13 mouse cellular contexts compared by ENCODE assay signal in the genomic region with DNA sequence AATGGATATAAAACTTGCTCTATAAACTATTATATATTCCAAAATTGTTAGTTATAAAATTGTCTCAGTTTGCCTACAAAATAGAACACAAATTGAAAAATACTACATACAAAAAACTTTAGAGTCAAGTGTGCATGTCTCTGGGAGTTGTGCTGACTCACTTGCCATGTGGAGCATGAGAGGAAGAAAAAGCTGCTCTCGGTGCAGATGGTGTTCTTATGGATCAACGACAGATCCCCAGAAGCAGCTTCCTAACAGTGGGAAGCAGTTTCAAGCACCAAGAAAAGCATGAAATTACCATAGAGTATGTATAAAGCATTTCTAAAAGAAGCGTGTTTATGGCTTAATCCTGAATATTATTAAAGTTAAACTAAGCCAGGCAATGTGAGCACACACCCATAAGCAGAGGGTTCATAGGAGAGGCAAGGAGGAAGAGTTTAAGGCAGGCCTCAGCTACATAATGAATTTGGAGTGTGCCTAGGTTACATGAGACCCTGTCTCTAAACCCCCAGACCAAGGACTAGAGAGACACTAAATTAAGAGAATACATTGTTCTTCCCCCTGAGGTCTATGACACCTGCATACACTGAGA. TPM values are rescaled to one million over a fixed set of nuclear protein-coding genes. Genes with fewer than 3 reads are reported as not detected.
A peak's percentile ranks its signal among the peaks of the same experiment; 100 is the strongest.
DNase-seq lines count a peak whose midpoint lies in the region; ATAC-seq lines count a peak whose summit lies in the region.
"Had no signal": no experiment of that assay in that cellular context is flagged by ENCODE, and none has a peak within 500 bp of the region (broad histone marks: within the 10 kb centered on the region; RNA-seq: fewer than 3 reads in every experiment).

No protein-coding gene starts in this region.

- WGBS in heart, embryonic 11.5 days (ENCODE audit: insufficient replicate concordance): 84% methylated on average over 3 of the region's 3 CpGs

- H3K9ac ChIP-seq in heart, embryonic 11.5 days (ENCODE audit: low read depth, low read length): no peak overlapping the region
- H3K9ac ChIP-seq: liver, embryonic 15.5 days had no signal

- H3K4me1 ChIP-seq in heart, embryonic 11.5 days (ENCODE audit: control insufficient read depth, insufficient read depth, low read length): no peaks in the 10 kb centered on the region
- H3K4me1 ChIP-seq: forebrain, embryonic 10.5 days; liver, embryonic 15.5 days had no signal

- intact Hi-C loops in left cerebral cortex, postnatal 25 days (cut with DNase I): loop anchor here (1.0 kb wide), 1 partner anchor 8 kb away; no protein-coding TSS in a partner anchor
- intact Hi-C loops in heart, postnatal 10 days (cut with DNase I): no loop called here

- H3K4me3 ChIP-seq in heart, embryonic 11.5 days (ENCODE audit: low read depth, low read length): no peak overlapping the region
- H3K4me3 ChIP-seq: forebrain, embryonic 10.5 days; liver, embryonic 15.5 days; myocyte had no signal

- H3K27me3 ChIP-seq in heart, embryonic 11.5 days (ENCODE audit: control insufficient read depth, insufficient read depth, low read length): no peaks in the 10 kb centered on the region
- H3K27me3 ChIP-seq: liver, embryonic 15.5 days had no signal

- H3K36me3 ChIP-seq in heart, embryonic 11.5 days (ENCODE audit: control insufficient read depth, insufficient read depth, low read length): no peaks in the 10 kb centered on the region
- H3K36me3 ChIP-seq: liver, embryonic 15.5 days had no signal

- H3K27ac ChIP-seq in heart, embryonic 11.5 days (ENCODE audit: low read depth, low read length): no peak overlapping the region
- H3K27ac ChIP-seq: forebrain, embryonic 10.5 days; kidney, postnatal 0 days; liver, embryonic 15.5 days had no signal

- ATAC-seq in heart, embryonic 11.5 days (replicated peaks; ENCODE audit: insufficient number of reproducible peaks, low FRiP score, low TSS enrichment): no peak

- H3K9me3 ChIP-seq in heart, embryonic 11.5 days (replicated peaks; ENCODE audit: control insufficient read depth, low read length): no peaks in the 10 kb centered on the region
- H3K9me3 ChIP-seq: forebrain, embryonic 10.5 days; liver, embryonic 15.5 days had no signal

- H3K4me2 ChIP-seq in heart, embryonic 11.5 days: no peak overlapping the region
- H3K4me2 ChIP-seq: liver, embryonic 15.5 days had no signal

- DNase-seq in cerebellum, postnatal 10 days: peak; percentile 12 to 13
- no peak for DNase-seq in cerebellum, postnatal 36 days
- DNase-seq in right cerebral cortex, adult 18-20 months: peak; percentile 80
- no peak for DNase-seq in right cerebral cortex, postnatal 4 days
- DNase-seq in left cerebral cortex, postnatal 25 days (ENCODE audit: low spot score in 2 of 2): peak; percentile 47 to 93
- DNase-seq in kidney, postnatal 14 days: no peak
- no peak for DNase-seq in heart, postnatal 10 days
- DNase-seq: adrenal gland, postnatal 36 days had no signal

RNA-seq across cellular contexts. Expression of a gene that starts 48.1 kb away (rescaled TPM):
- 10 to 100 TPM; 64.2 to 67.2 TPM for total RNA-seq in left cerebral cortex, postnatal 25 days (2021)
- polyA plus RNA-seq in heart, embryonic 11.5 days (2014; fragmentation: Nextera tagmentation; extraction: Ambion mirVana): 5.0 and 6.5 TPM in 2 replicates
- 10 to 100 TPM; 11.1 to 11.7 TPM for total RNA-seq in heart, postnatal 10 days (2021)

Comparison
In these comparisons a context has a peak if more than half of its experiments do, and no peak if none do; other contexts are left out.
1. DNase-seq: peak in cerebellum, postnatal 10 days (2 of 2), right cerebral cortex, adult 18-20 months (single experiment) and left cerebral cortex, postnatal 25 days (2 of 2); none in cerebellum, postnatal 36 days (0 of 2), right cerebral cortex, postnatal 4 days (single experiment), kidney, postnatal 14 days (single experiment) and heart, postnatal 10 days (0 of 2).
2. RNA of a gene that starts 48.1 kb away (total RNA-seq): 64.2 to 67.2 TPM in left cerebral cortex, postnatal 25 days; 11.1 to 11.7 TPM in heart, postnatal 10 days; every median in the first group is over 4 times any median in the second.